Mouse (Mus musculus) midbrain, embryonic 13.5 days (tissue): Measurements from ENCODE around the gene Mrpl50. TPM values are rescaled to one million over a fixed set of nuclear protein-coding genes. Genes with fewer than 3 reads are reported as not detected.
"Not testable (repeated sequence)": the region's sequence is repeated elsewhere in the genome, so short reads cannot be mapped to it uniquely, and the experiment has no call there.

Experiments used
- ATAC-seq: fragments of 200-750 bp; cut with Nextera tagmentation; 2 replicates; pipeline ENCODE4 v1.8.0; 2017; ENCODE audit warnings: mild to moderate bottlenecking, moderate TSS enrichment, moderate library complexity
- H3K27ac ChIP-seq: fragments of 300-500 bp; sonication (generic); 2 replicates; pipeline ENCODE4 v1.5.1; 2015; ENCODE audit warnings: inconsistent platforms, mild to moderate bottlenecking, moderate library complexity
- H3K27me3 ChIP-seq: fragments of 300-500 bp; sonication (generic); 2 replicates; pipeline ENCODE4 v1.6.1; 2015; ENCODE audit warnings: mild to moderate bottlenecking, inconsistent platforms
- H3K36me3 ChIP-seq: fragments of 300-500 bp; sonication (generic); 2 replicates; pipeline ENCODE4 v1.6.1; 2015; ENCODE audit warnings: mild to moderate bottlenecking, inconsistent platforms
- H3K4me1 ChIP-seq: fragments of 300-500 bp; sonication (generic); replicated peaks from 2 replicates; pipeline ENCODE4 v1.6.1; 2015; ENCODE audit warnings: inconsistent platforms
- H3K4me2 ChIP-seq: fragments of 300-500 bp; sonication (generic); replicated peaks from 2 replicates; pipeline ENCODE4 v1.6.1; 2015; ENCODE audit warnings: moderate library complexity, mild to moderate bottlenecking, inconsistent platforms
- H3K4me3 ChIP-seq: fragments of 300-500 bp; sonication (generic); replicated peaks from 2 replicates; pipeline ENCODE4 v1.5.1; 2015; ENCODE audit warnings: mild to moderate bottlenecking, inconsistent platforms
- H3K9ac ChIP-seq: fragments of 300-500 bp; sonication (generic); replicated peaks from 2 replicates; pipeline ENCODE4 v1.6.1; 2015; ENCODE audit warnings: mild to moderate bottlenecking, inconsistent platforms
- H3K9me3 ChIP-seq: fragments of 300-500 bp; sonication (generic); 2 replicates; pipeline ENCODE4 v1.6.1; 2016; ENCODE audit warnings: mild to moderate bottlenecking, inconsistent platforms
- WGBS: fragments of 180-500 bp; shearing (Covaris S2); methylation state at CpG from one replicate; pipeline ENCODE4 v1.1.7; 2015; 5-methylcytosine and 5-hydroxymethylcytosine counted together
- polyA plus RNA-seq: library from polyadenylated mRNA; unstranded; fragments of >200 nt; fragmentation: Nextera tagmentation; extraction: Ambion mirVana; gene quantifications from 2 replicates; pipeline ENCODE4 v1.2.1, GENCODE M21; 2015

Gene Mrpl50
- polyA plus RNA-seq, 1 experiment from 2014 or later: 78.1 TPM

- no peaks in the 10 kb centered on the region for H3K36me3 ChIP-seq
- H3K4me2 ChIP-seq: no peak overlapping the region
- 99% methylated on average over 1 of the region's 1 CpGs for WGBS
- no peaks in the 10 kb centered on the region for H3K4me1 ChIP-seq
- H3K27ac ChIP-seq: no peak overlapping the region
- H3K4me3 ChIP-seq: no peak overlapping the region
- H3K27me3 ChIP-seq: no peaks in the 10 kb centered on the region
- no peaks in the 10 kb centered on the region for H3K9me3 ChIP-seq
- H3K9ac ChIP-seq: no peak overlapping the region
- no peak for ATAC-seq
Observed at GRCm38 (mm10) chr4:49503563-49503962, 17.3 kb downstream of the Mrpl50 start.

- H3K4me3 ChIP-seq, H3K4me2 ChIP-seq, H3K27ac ChIP-seq, H3K4me1 ChIP-seq, ATAC-seq, H3K9ac ChIP-seq, H3K36me3 ChIP-seq, H3K9me3 ChIP-seq, H3K27me3 ChIP-seq: not testable (repeated sequence)
- 80% methylated on average over 3 of the region's 3 CpGs for WGBS
Observed at GRCm38 (mm10) chr4:49485934-49486650, 34.8 kb downstream of the Mrpl50 start.

- peaks cover 2% of the 10 kb centered on the region; the same call in 1 of the 2 replicates for H3K4me1 ChIP-seq
- H3K27me3 ChIP-seq: no peaks in the 10 kb centered on the region; the same call in 1 of the 2 replicates
- ATAC-seq: no peak
- no peaks in the 10 kb centered on the region for H3K36me3 ChIP-seq
- H3K9me3 ChIP-seq: no peaks in the 10 kb centered on the region
- H3K4me2 ChIP-seq: no peak overlapping the region
- H3K27ac ChIP-seq: no peak overlapping the region
- no peak overlapping the region for H3K9ac ChIP-seq
- no peak overlapping the region for H3K4me3 ChIP-seq
Observed at GRCm38 (mm10) chr4:49485442-49485841, 35.5 kb downstream of the Mrpl50 start.

DNA sequence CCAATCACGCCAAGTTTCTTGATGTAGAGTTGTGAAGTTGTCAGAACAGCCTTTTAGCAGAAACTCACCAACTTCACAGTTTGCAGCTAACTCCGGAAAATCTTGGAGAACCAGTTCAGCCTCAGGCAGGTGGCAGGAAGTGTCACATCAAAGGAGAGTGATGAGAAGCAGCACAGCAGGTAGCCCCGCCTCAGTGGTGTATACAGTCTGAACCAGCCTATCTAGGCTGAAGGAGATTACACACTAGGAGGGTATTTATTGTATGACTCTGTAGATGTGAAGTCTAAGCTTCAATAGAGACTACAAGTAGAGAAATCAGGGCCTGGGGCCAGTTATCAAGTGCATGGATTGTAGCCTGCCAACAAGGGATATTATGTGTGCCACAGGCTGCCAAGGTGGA, 40.0 kb downstream of the Mrpl50 start:
- H3K27ac ChIP-seq: no peak overlapping the region
- H3K4me1 ChIP-seq: peaks cover 8% of the 10 kb centered on the region
- no peaks in the 10 kb centered on the region for H3K36me3 ChIP-seq
- H3K4me3 ChIP-seq: no peak overlapping the region
- H3K9me3 ChIP-seq: no peaks in the 10 kb centered on the region
- H3K9ac ChIP-seq: no peak overlapping the region
- H3K4me2 ChIP-seq: no peak overlapping the region
- no peaks in the 10 kb centered on the region; the same call in 1 of the 2 replicates for H3K27me3 ChIP-seq
- WGBS: 62% methylated on average over 3 of the region's 3 CpGs
- peak; percentile 51; the same call in 1 of the 2 replicates for ATAC-seq

- Histone ChIP-seq H3K27me3 (no peaks in the 10 kb centered on the region; the same call in 1 of the 2 replicates), H3K9me3 (no peaks in the 10 kb centered on the region), H3K36me3 (no peaks in the 10 kb centered on the region), H3K4me2 (peak overlapping the region; percentile 35), H3K4me1 (peaks cover 8% of the 10 kb centered on the region), H3K27ac (no peak overlapping the region), H3K4me3 (no peak overlapping the region), H3K9ac (peak overlapping the region; percentile 28; the same call in 1 of the 2 replicates)
- WGBS: 24% methylated on average over 21 of the region's 21 CpGs
- no peak for ATAC-seq
Observed at GRCm38 (mm10) chr4:49480104-49480760, 40.7 kb downstream of the Mrpl50 start.

- H3K36me3 ChIP-seq, H3K4me3 ChIP-seq, H3K9ac ChIP-seq, H3K4me1 ChIP-seq, ATAC-seq, H3K27me3 ChIP-seq, H3K9me3 ChIP-seq, H3K27ac ChIP-seq, H3K4me2 ChIP-seq: not testable (repeated sequence)
- 15% methylated on average over 2 of the region's 2 CpGs for WGBS
Observed at GRCm38 (mm10) chr4:49479035-49479434, 41.9 kb downstream of the Mrpl50 start.

DNA sequence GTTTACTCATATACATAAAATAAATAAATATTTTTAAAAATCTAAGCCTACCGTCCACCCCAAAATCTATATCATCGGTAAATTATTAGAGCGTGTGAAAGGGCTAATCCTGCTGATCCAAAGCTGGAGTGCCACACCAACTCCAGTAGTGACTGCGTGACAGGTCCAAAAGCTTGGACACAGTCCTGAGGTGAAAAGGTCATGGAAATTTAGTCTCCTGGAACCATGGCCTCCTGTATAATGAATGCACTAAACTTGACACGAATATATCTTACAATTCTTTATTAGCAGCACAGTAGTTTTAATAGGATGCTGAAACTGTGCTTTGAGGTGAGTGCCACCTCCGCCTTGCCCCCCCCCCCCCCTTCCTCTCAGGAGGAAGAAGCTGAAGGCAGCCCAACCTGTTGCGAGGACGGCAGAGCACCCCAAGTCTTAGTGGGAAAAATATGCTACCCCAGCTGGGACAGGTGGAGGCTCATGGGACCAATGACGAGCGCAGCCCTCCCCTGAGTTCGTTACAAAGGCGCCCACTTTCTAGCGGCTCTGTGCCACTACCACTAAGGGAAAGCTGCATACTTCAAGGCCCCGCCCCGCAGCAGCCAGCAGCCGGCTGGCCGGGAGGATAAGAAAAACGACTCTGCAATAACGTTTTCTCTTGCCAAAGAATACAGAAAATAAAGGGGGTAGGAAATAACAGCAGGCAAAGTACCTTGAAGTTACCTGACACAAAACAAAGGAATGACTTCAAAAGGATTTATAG, 42.6 kb downstream of the Mrpl50 start:
- Histone ChIP-seq H3K27ac (no peak overlapping the region), H3K9me3 (no peaks in the 10 kb centered on the region), H3K4me1 (peaks cover 8% of the 10 kb centered on the region), H3K4me2 (peak overlapping the region; percentile 53), H3K36me3 (no peaks in the 10 kb centered on the region), H3K27me3 (no peaks in the 10 kb centered on the region; the same call in 1 of the 2 replicates), H3K4me3 (peak overlapping the region; percentile 22), H3K9ac (no peak overlapping the region)
- ATAC-seq: peak; percentile 82
- 18% methylated on average over 19 of the region's 19 CpGs for WGBS

- Histone ChIP-seq H3K4me3 (no peak overlapping the region), H3K27me3 (no peaks in the 10 kb centered on the region), H3K4me1 (peaks cover 6% of the 10 kb centered on the region), H3K36me3 (no peaks in the 10 kb centered on the region), H3K9me3 (no peaks in the 10 kb centered on the region), H3K4me2 (no peak overlapping the region), H3K27ac (no peak overlapping the region), H3K9ac (no peak overlapping the region)
- ATAC-seq: no peak
Observed at GRCm38 (mm10) chr4:49474583-49474982, 46.3 kb downstream of the Mrpl50 start.

DNA sequence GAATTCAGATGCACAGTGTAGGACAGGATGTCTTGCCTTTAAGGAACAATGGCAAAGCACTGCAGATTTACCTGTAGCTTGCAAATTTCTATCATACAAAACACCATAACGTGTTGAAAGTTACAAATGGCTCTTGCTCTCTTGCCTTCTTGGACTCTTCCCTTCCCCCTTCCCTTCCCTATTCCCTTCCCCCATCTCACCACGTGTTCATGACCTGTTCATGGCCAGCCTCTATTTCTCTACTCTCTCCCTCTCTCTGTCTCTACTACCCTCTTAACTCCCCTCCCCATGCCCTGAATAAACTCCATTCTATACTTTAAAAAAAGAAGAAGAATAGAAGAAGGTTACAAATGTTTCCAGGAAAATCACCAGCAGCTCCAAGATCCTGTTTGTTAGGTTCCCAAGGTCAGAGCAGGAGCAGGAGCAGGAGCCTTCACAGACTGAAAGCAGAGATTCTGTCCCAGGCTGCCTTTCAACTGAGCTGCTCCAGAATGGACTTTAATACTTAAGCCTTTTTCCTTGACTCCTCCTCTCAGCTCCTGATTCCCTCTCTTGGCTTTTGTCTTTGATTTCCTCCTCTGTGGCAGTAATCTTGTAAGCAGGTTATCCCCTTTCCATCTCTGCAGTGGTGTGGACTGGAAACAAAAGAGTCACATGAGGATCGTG, 47.3 kb downstream of the Mrpl50 start, which contains the start of gene Acnat1:
Gene Acnat1 (minus strand): TSS at position 478 of the 666 bp plus-strand sequence.
- H3K9ac ChIP-seq: no peak within 1 kb of the TSS
- no peaks in the 10 kb centered on the region for H3K27me3 ChIP-seq
- no peaks in the 10 kb centered on the region for H3K9me3 ChIP-seq
- H3K4me2 ChIP-seq: no peak within 1 kb of the TSS
- no peak within 1 kb of the TSS for H3K27ac ChIP-seq
- no peak for ATAC-seq
- no peaks in the 10 kb centered on the region for H3K36me3 ChIP-seq
- 38% methylated on average over 3 of the region's 3 CpGs for WGBS
- no peak within 1 kb of the TSS for H3K4me3 ChIP-seq
- H3K4me1 ChIP-seq: peaks cover 4% of the 10 kb centered on the region

DNA sequence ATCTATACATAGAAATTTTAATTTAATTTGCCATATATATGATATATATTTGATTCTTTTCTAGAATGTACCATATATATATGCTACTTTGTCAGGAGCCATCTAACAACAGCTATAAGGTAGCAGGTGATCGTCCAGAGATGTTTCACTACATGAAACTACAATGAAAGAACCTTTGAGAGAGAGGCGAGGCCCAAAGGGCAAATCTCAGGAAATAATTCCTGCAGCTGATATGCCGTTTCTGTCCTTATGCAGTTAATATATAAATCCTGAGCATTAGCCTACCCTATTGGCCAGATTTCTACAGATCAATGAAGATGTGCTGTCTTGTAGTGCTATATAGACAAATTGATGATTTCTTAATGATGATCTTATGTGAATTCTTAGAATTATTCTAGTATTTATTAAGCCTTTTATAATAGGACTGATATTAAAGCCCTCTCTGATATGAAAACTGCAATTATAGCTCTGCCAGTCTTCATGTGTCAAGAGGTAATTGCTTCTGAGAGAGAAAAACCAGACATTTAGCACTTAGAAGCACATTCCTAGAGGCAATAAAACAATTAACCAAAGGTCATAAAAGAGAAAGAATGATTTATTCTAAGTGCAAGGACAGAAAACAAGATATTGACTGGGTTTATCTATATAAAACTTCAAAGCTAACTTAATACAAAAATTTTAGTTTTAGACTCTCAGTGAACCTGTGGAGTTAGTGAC, 51.3 kb downstream of the Mrpl50 start:
- no peaks in the 10 kb centered on the region for H3K4me1 ChIP-seq
- WGBS: 93% methylated on average over 3 of the region's 3 CpGs
- ATAC-seq: no peak
- no peaks in the 10 kb centered on the region for H3K9me3 ChIP-seq
- H3K9ac ChIP-seq: no peak overlapping the region
- H3K27ac ChIP-seq: no peak overlapping the region
- no peak overlapping the region for H3K4me3 ChIP-seq
- no peaks in the 10 kb centered on the region for H3K27me3 ChIP-seq
- no peak overlapping the region for H3K4me2 ChIP-seq
- no peaks in the 10 kb centered on the region for H3K36me3 ChIP-seq

GRCm38 (mm10) chr4:49467360-49467759, 53.5 kb downstream of the Mrpl50 start:
- no peak overlapping the region for H3K9ac ChIP-seq
- no peaks in the 10 kb centered on the region for H3K4me1 ChIP-seq
- no peaks in the 10 kb centered on the region for H3K36me3 ChIP-seq
- H3K27ac ChIP-seq: no peak overlapping the region
- H3K4me2 ChIP-seq: no peak overlapping the region
- H3K4me3 ChIP-seq: no peak overlapping the region
- H3K27me3 ChIP-seq: no peaks in the 10 kb centered on the region
- no peak for ATAC-seq
- 95% methylated on average over 6 of the region's 6 CpGs for WGBS
- H3K9me3 ChIP-seq: no peaks in the 10 kb centered on the region
